ENCODE assay signal across 25 mouse cellular contexts in the genomic region with DNA sequence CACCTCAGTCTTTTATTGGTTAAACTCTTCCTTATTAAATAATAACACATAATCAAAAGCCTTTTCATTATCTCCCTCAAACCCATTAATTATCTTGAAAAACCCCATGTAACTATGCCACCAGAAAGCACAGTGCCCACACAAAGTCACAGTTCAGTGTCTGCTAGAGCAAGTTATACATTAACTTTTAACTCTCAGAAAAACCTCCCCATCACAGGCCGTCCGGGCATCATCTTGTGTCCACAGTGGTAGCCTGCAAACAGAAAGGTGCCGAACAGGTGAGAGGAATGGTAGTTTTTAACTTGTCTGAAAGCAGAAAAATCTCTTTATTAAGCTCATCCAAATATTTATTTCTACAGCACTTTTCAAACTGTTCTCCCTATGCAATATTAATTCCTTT.
DNase-seq lines count a peak whose midpoint lies in the region; ATAC-seq lines count a peak whose summit lies in the region.
"Had no signal": no experiment of that assay in that cellular context is flagged by ENCODE, and none has a peak within 500 bp of the region (broad histone marks: within the 10 kb centered on the region; RNA-seq: fewer than 3 reads in every experiment).

No protein-coding gene starts in this region.

- no peaks in the 10 kb centered on the region for H3K36me3 ChIP-seq in stomach, embryonic 14.5 days (ENCODE audit: control insufficient read depth, insufficient read depth, low read length)
- no peaks in the 10 kb centered on the region for H3K36me3 ChIP-seq in stomach, embryonic 16.5 days (ENCODE audit: control insufficient read depth, insufficient read depth, low read length)
- H3K36me3 ChIP-seq: embryonic facial prominence, embryonic 10.5 days; embryonic facial prominence, embryonic 13.5 days; forebrain, embryonic 12.5 days; forebrain, embryonic 15.5 days; hindbrain, embryonic 12.5 days; hindbrain, embryonic 15.5 days had no signal

- H3K4me2 ChIP-seq in stomach, embryonic 14.5 days (replicated peaks; ENCODE audit: low read depth, low read length), result no peak overlapping the region
- H3K4me2 ChIP-seq in stomach, embryonic 16.5 days (ENCODE audit: low read depth, low read length), result no peak overlapping the region
- H3K4me2 ChIP-seq: embryonic facial prominence, embryonic 13.5 days; forebrain, embryonic 12.5 days; forebrain, embryonic 15.5 days; heart, embryonic 11.5 days; hindbrain, embryonic 12.5 days; hindbrain, embryonic 15.5 days had no signal

- H3K4me1 ChIP-seq in stomach, embryonic 14.5 days (ENCODE audit: control insufficient read depth, insufficient read depth, low read length), result no peaks in the 10 kb centered on the region
- H3K4me1 ChIP-seq in stomach, embryonic 16.5 days (ENCODE audit: control insufficient read depth, insufficient read depth, low read length), result no peaks in the 10 kb centered on the region
- H3K4me1 ChIP-seq: forebrain, embryonic 12.5 days; hindbrain, embryonic 15.5 days had no signal

- no peak overlapping the region for H3K27ac ChIP-seq in stomach, embryonic 14.5 days (ENCODE audit: low read length)
- H3K27ac ChIP-seq in stomach, embryonic 16.5 days (ENCODE audit: low read length), result no peak overlapping the region
- H3K27ac ChIP-seq: embryonic facial prominence, embryonic 10.5 days; embryonic facial prominence, embryonic 13.5 days; forebrain, embryonic 12.5 days; forebrain, embryonic 15.5 days; hindbrain, embryonic 12.5 days; hindbrain, embryonic 15.5 days had no signal

- H3K9me3 ChIP-seq in stomach, embryonic 14.5 days (ENCODE audit: control insufficient read depth, low read depth, low read length), result no peaks in the 10 kb centered on the region
- no peaks in the 10 kb centered on the region for H3K9me3 ChIP-seq in stomach, embryonic 16.5 days (replicated peaks; ENCODE audit: control insufficient read depth, low read length)
- H3K9me3 ChIP-seq: embryonic facial prominence, embryonic 10.5 days; embryonic facial prominence, embryonic 13.5 days; forebrain, embryonic 12.5 days; forebrain, embryonic 15.5 days; hindbrain, embryonic 12.5 days; hindbrain, embryonic 15.5 days had no signal

- no peak overlapping the region for H3K9ac ChIP-seq in stomach, embryonic 14.5 days (replicated peaks; ENCODE audit: low read depth, low read length)
- no peak overlapping the region for H3K9ac ChIP-seq in stomach, embryonic 16.5 days (ENCODE audit: low read length)
- H3K9ac ChIP-seq: embryonic facial prominence, embryonic 13.5 days; forebrain, embryonic 12.5 days; forebrain, embryonic 15.5 days; hindbrain, embryonic 12.5 days; hindbrain, embryonic 15.5 days had no signal

- H3K4me3 ChIP-seq in stomach, embryonic 14.5 days (ENCODE audit: low read depth, low read length), result no peak overlapping the region
- no peak overlapping the region for H3K4me3 ChIP-seq in stomach, embryonic 16.5 days (replicated peaks; ENCODE audit: low read length)
- H3K4me3 ChIP-seq: embryonic facial prominence, embryonic 10.5 days; embryonic facial prominence, embryonic 13.5 days; erythroblast, embryonic 14.5 days; forebrain, embryonic 12.5 days; forebrain, embryonic 15.5 days; hindbrain, embryonic 12.5 days; hindbrain, embryonic 15.5 days had no signal

- 72% methylated on average over 3 of the region's 3 CpGs for WGBS in stomach, embryonic 14.5 days
- WGBS in stomach, embryonic 16.5 days, result 55% methylated on average over 3 of the region's 3 CpGs

- peak; percentile 8 for DNase-seq in kidney, adult 9 months
- DNase-seq in kidney, adult 18-20 months, result no peak
- DNase-seq in gastrocnemius, postnatal 25 days, result no peak
- DNase-seq in gastrocnemius, adult 18-20 months (ENCODE audit: low spot score), result no peak
- DNase-seq: adrenal gland, adult 8-10 months; adrenal gland, postnatal 25 days; cerebellum, adult 11-12 months; cerebellum, adult 8-10 months; cerebellum, postnatal 10 days; cerebellum, postnatal 36 days; embryo, embryonic 11 days; gastrocnemius, postnatal 10 days; heart, adult 11 months had no signal

- H3K27me3 ChIP-seq in stomach, embryonic 14.5 days (ENCODE audit: control insufficient read depth, insufficient read depth, low read length), result no peaks in the 10 kb centered on the region
- no peaks in the 10 kb centered on the region for H3K27me3 ChIP-seq in stomach, embryonic 16.5 days (ENCODE audit: control insufficient read depth, insufficient read depth, low read length)
- H3K27me3 ChIP-seq: embryonic facial prominence, embryonic 13.5 days; forebrain, embryonic 12.5 days; forebrain, embryonic 15.5 days; hindbrain, embryonic 12.5 days; hindbrain, embryonic 15.5 days had no signal

- peak; percentile 67; the same call in 1 of the 2 replicates for ATAC-seq in stomach, embryonic 14.5 days (ENCODE audit: insufficient number of reproducible peaks, insufficient read depth, low FRiP score, low read depth)
- ATAC-seq in stomach, embryonic 16.5 days (ENCODE audit: insufficient read depth, low FRiP score), result peak; percentile 33; the same call in 1 of the 2 replicates
- ATAC-seq: activated CD4-positive, CD25-positive, alpha-beta regulatory T cell, adult 4 months; CD4-positive, CD25-positive, alpha-beta regulatory T cell, adult 4 months; forebrain, embryonic 15.5 days had no signal
